Mouse (Mus musculus) hindbrain, postnatal 0 days (tissue): ENCODE results near the gene Apbb2. TPM values are rescaled to one million over a fixed set of nuclear protein-coding genes. Genes with fewer than 3 reads are reported as not detected.

Experiments used
- ATAC-seq: fragments of 200-750 bp; cut with Nextera tagmentation; 2 replicates; pipeline ENCODE4 v1.8.0; 2017; ENCODE audit warnings: mild to moderate bottlenecking, moderate TSS enrichment, moderate library complexity
- DNase-seq: peaks from one replicate; pipeline ENCODE4 v3.0.0-alpha.2; 2015; ENCODE audit warnings: low spot score
- H3K27ac ChIP-seq: fragments of 300-500 bp; sonication (generic); 2 replicates; pipeline ENCODE4 v1.5.1; 2014; ENCODE audit warnings: mild to moderate bottlenecking
- H3K27me3 ChIP-seq: fragments of 300-500 bp; sonication (generic); 2 replicates; pipeline ENCODE4 v1.6.1; 2014; ENCODE audit warnings: low read length, mixed read lengths; ENCODE audit not compliant: insufficient read depth
- H3K36me3 ChIP-seq: fragments of 300-500 bp; sonication (generic); 2 replicates; pipeline ENCODE4 v1.6.1; 2014; ENCODE audit warnings: low read length, mixed read lengths; ENCODE audit not compliant: insufficient read depth
- H3K4me1 ChIP-seq: fragments of 300-500 bp; sonication (generic); 2 replicates; pipeline ENCODE4 v1.6.1; 2014; ENCODE audit warnings: antibody characterized with exemption, low read length, mixed read lengths; ENCODE audit not compliant: insufficient read depth
- H3K4me2 ChIP-seq: fragments of 300-500 bp; sonication (generic); 2 replicates; pipeline ENCODE4 v1.6.1; 2014; ENCODE audit warnings: low read depth, mild to moderate bottlenecking, low read length, moderate library complexity, mixed read lengths
- H3K4me3 ChIP-seq: fragments of 300-500 bp; sonication (generic); 2 replicates; pipeline ENCODE4 v1.5.1; 2014; ENCODE audit warnings: low read length
- H3K9ac ChIP-seq: fragments of 300-500 bp; sonication (generic); replicated peaks from 2 replicates; pipeline ENCODE4 v1.6.1; 2014; ENCODE audit warnings: mild to moderate bottlenecking, low read length, moderate library complexity, mixed read lengths
- H3K9me3 ChIP-seq: fragments of 300-500 bp; sonication (generic); 2 replicates; pipeline ENCODE4 v1.6.1; 2016; ENCODE audit warnings: low read length, mixed read lengths
- CTCF ChIP-seq: IDR thresholded peaks from 2 replicates; pipeline ENCODE4 v1.5.1; 2016; ENCODE audit warnings: antibody characterized with exemption, control low read depth, low read depth
- WGBS: fragments of 180-500 bp; shearing (Covaris S2); extraction: QIAGEN DNeasy Blood & Tissue Kit; methylation state at CpG from one replicate; pipeline ENCODE4 v1.1.7; 2014; 5-methylcytosine and 5-hydroxymethylcytosine counted together
- polyA plus RNA-seq: library from polyadenylated mRNA; unstranded; fragments of >200 nt; fragmentation: Nextera tagmentation; extraction: Ambion mirVana; gene quantifications from 2 replicates; pipeline ENCODE4 v1.2.1, GENCODE M21; 2015
- total RNA-seq: library from RNA; depleted of rRNA; stranded (reverse); fragments of >200 nt; gene quantifications from 2 replicates; pipeline ENCODE4 v1.2.3, GENCODE M21; 2014

Apbb2 gene
- total and polyA plus RNA-seq, 2 experiments from 2014 or later = 72.1 to 76.9 TPM

GRCm38 (mm10) chr5:66408546-66408945, 210.0 kb downstream of the Apbb2 start:
- Histone ChIP-seq H3K36me3 (no peaks in the 10 kb centered on the region), H3K9ac (no peak overlapping the region), H3K4me2 (no peak overlapping the region), H3K4me1 (no peaks in the 10 kb centered on the region), H3K4me3 (no peak overlapping the region), H3K27ac (no peak overlapping the region), H3K27me3 (no peaks in the 10 kb centered on the region), H3K9me3 (no peaks in the 10 kb centered on the region)
- no peak for TF ChIP-seq CTCF
- ATAC-seq = no peak
- DNase-seq = no peak
- 84% methylated on average over 5 of the region's 5 CpGs for WGBS

GRCm38 (mm10) chr5:66407948-66408347, 210.6 kb downstream of the Apbb2 start:
- no peak for DNase-seq
- no peak overlapping the region for H3K4me3 ChIP-seq
- ATAC-seq = peak; percentile 51; the same call in 1 of the 2 replicates
- no peaks in the 10 kb centered on the region for H3K36me3 ChIP-seq
- H3K27ac ChIP-seq = no peak overlapping the region
- H3K27me3 ChIP-seq = no peaks in the 10 kb centered on the region
- WGBS = 37% methylated on average over 3 of the region's 5 CpGs
- H3K9ac ChIP-seq = no peak overlapping the region
- TF ChIP-seq CTCF = no peak
- H3K9me3 ChIP-seq = no peaks in the 10 kb centered on the region
- no peak overlapping the region for H3K4me2 ChIP-seq
- H3K4me1 ChIP-seq = no peaks in the 10 kb centered on the region

GRCm38 (mm10) chr5:66406431-66406830, 212.2 kb downstream of the Apbb2 start:
- ATAC-seq = no peak

GRCm38 (mm10) chr5:66405731-66406399, 212.7 kb downstream of the Apbb2 start:
- no peak for TF ChIP-seq CTCF
- 76% methylated on average over 12 of the region's 12 CpGs for WGBS

More at GRCm38 (mm10) chr5:66406431-66406830, 212.2 kb downstream of the Apbb2 start:
- Histone ChIP-seq H3K4me3 (no peak overlapping the region), H3K9ac (no peak overlapping the region), H3K4me2 (no peak overlapping the region), H3K36me3 (no peaks in the 10 kb centered on the region), H3K9me3 (no peaks in the 10 kb centered on the region), H3K4me1 (no peaks in the 10 kb centered on the region), H3K27me3 (no peaks in the 10 kb centered on the region), H3K27ac (no peak overlapping the region)
- no peak for DNase-seq
- no peak for TF ChIP-seq CTCF
- 94% methylated on average over 7 of the region's 7 CpGs for WGBS

GRCm38 (mm10) chr5:66405305-66405704, 213.3 kb downstream of the Apbb2 start:
- DNase-seq (no peak), ATAC-seq (no peak)
- H3K27me3 ChIP-seq = no peaks in the 10 kb centered on the region
- no peaks in the 10 kb centered on the region for H3K36me3 ChIP-seq
- H3K9me3 ChIP-seq = no peaks in the 10 kb centered on the region
- no peak overlapping the region for H3K4me2 ChIP-seq
- TF ChIP-seq CTCF = no peak
- no peaks in the 10 kb centered on the region for H3K4me1 ChIP-seq
- H3K27ac ChIP-seq = no peak overlapping the region
- 87% methylated on average over 6 of the region's 6 CpGs for WGBS
- no peak overlapping the region for H3K9ac ChIP-seq
- no peak overlapping the region for H3K4me3 ChIP-seq

More at GRCm38 (mm10) chr5:66405731-66406399, 212.7 kb downstream of the Apbb2 start:
- H3K4me2 ChIP-seq = no peak overlapping the region
- DNase-seq (no peak), ATAC-seq (no peak)
- H3K9me3 ChIP-seq = no peaks in the 10 kb centered on the region
- no peak overlapping the region for H3K9ac ChIP-seq
- H3K36me3 ChIP-seq = no peaks in the 10 kb centered on the region
- H3K4me3 ChIP-seq = no peak overlapping the region
- no peaks in the 10 kb centered on the region for H3K27me3 ChIP-seq
- no peaks in the 10 kb centered on the region for H3K4me1 ChIP-seq
- H3K27ac ChIP-seq = no peak overlapping the region

- no peak overlapping the region for H3K4me3 ChIP-seq
- no peak overlapping the region for H3K9ac ChIP-seq
- no peak overlapping the region for H3K4me2 ChIP-seq
- no peaks in the 10 kb centered on the region for H3K36me3 ChIP-seq
- ATAC-seq = no peak
- 75% methylated on average over 4 of the region's 4 CpGs for WGBS
- no peaks in the 10 kb centered on the region for H3K4me1 ChIP-seq
- no peak for DNase-seq
- H3K9me3 ChIP-seq = no peaks in the 10 kb centered on the region
- TF ChIP-seq CTCF = no peak
- H3K27ac ChIP-seq = no peak overlapping the region
- H3K27me3 ChIP-seq = no peaks in the 10 kb centered on the region
These were observed 218.0 kb downstream of the Apbb2 start for GRCm38 (mm10) chr5:66400563-66400962.

- no peak for ATAC-seq
- WGBS = 65% methylated on average over 2 of the region's 2 CpGs
These were observed 219.3 kb downstream of the Apbb2 start for GRCm38 (mm10) chr5:66399264-66399620.

More at GRCm38 (mm10) chr5:66399264-66399620, 219.3 kb downstream of the Apbb2 start:
- DNase-seq = no peak
- no peak overlapping the region for H3K27ac ChIP-seq
- no peaks in the 10 kb centered on the region for H3K9me3 ChIP-seq
- H3K9ac ChIP-seq = no peak overlapping the region
- TF ChIP-seq CTCF = no peak
- no peaks in the 10 kb centered on the region for H3K36me3 ChIP-seq
- H3K27me3 ChIP-seq = no peaks in the 10 kb centered on the region
- no peak overlapping the region for H3K4me3 ChIP-seq
- no peaks in the 10 kb centered on the region for H3K4me1 ChIP-seq
- H3K4me2 ChIP-seq = no peak overlapping the region
